Mouse (Mus musculus) ES-E14 (cell line): ENCODE measurements at regions not wholly inside any gene's neighbourhood (a gene's known extent, or its start where the extent isn't known, plus 50 kb on each side); places are given as distances from the start of the nearest gene placed in this dataset.

ENCODE experiments used
- DNase-seq: peaks from one replicate; pipeline ENCODE4 v3.0.0-alpha.2; 2013; ENCODE audit warnings: low read depth, low spot score
- H3K27ac ChIP-seq: 2 replicates; pipeline ENCODE4 v1.5.1; 2012; ENCODE audit warnings: low read depth, mild to moderate bottlenecking, low read length, moderate library complexity, mixed read lengths; ENCODE audit not compliant: poor library complexity, insufficient read depth, severe bottlenecking
- H3K36me3 ChIP-seq: 2 replicates; pipeline ENCODE4 v1.6.1; 2012; ENCODE audit warnings: mild to moderate bottlenecking, low read length, moderate library complexity, mixed read lengths; ENCODE audit not compliant: control insufficient read depth, poor library complexity, insufficient read depth, severe bottlenecking
- H3K4me1 ChIP-seq, 2 experiments: fragments of 150-350 bp in 1 of 2; sonication (generic) in 1 of 2; 2 replicates each; pipeline ENCODE4 v1.6.1; 2012; ENCODE audit warnings: low read length in 2 of 2, mild to moderate bottlenecking in 1 of 2, mixed read lengths in 1 of 2; ENCODE audit not compliant: control insufficient read depth in 2 of 2, insufficient read depth in 2 of 2, poor library complexity in 1 of 2
- H3K4me3 ChIP-seq, 2 experiments: fragments of 150-350 bp in 1 of 2; sonication (generic) in 1 of 2; 2 replicates each; pipeline ENCODE4 v1.5.1; 2012; ENCODE audit warnings: low read length in 2 of 2, low read depth in 1 of 2, mild to moderate bottlenecking in 1 of 2, mixed read lengths in 1 of 2; ENCODE audit not compliant: insufficient read depth in 1 of 2, poor library complexity in 1 of 2, severe bottlenecking in 1 of 2
- H3K9ac ChIP-seq: 2 replicates; pipeline ENCODE4 v1.6.1; 2012; ENCODE audit warnings: low read depth, mild to moderate bottlenecking, low read length, mixed read lengths; ENCODE audit not compliant: poor library complexity, insufficient read depth, severe bottlenecking
- H3K9me3 ChIP-seq: fragments of 150-350 bp; sonication (generic); 2 replicates; pipeline ENCODE4 v1.6.1; 2012; ENCODE audit warnings: low read depth, mild to moderate bottlenecking, low read length; ENCODE audit not compliant: control insufficient read depth, insufficient read depth
- CHD2 ChIP-seq: IDR thresholded peaks from 2 replicates; pipeline ENCODE4 v1.6.1; 2014; ENCODE audit warnings: mild to moderate bottlenecking, low read depth, low read length, inconsistent platforms
- HCFC1 ChIP-seq: IDR thresholded peaks from 2 replicates; pipeline ENCODE4 v1.6.1; 2012; ENCODE audit warnings: low read length, inconsistent platforms, borderline replicate concordance; ENCODE audit not compliant: insufficient read depth
- MAFK ChIP-seq: IDR thresholded peaks from 2 replicates; pipeline ENCODE4 v1.6.1; 2014; ENCODE audit warnings: mild to moderate bottlenecking, low read depth, low read length, inconsistent platforms; ENCODE audit not compliant: insufficient read depth
- ZC3H11A ChIP-seq: IDR thresholded peaks from 2 replicates; pipeline ENCODE4 v1.6.1; 2012; ENCODE audit warnings: low read depth, mild to moderate bottlenecking, inconsistent platforms, low read length, borderline replicate concordance
- ZNF384 ChIP-seq: IDR thresholded peaks from 2 replicates; pipeline ENCODE4 v1.6.1; 2012; ENCODE audit warnings: low read depth, low read length, inconsistent platforms
- in situ Hi-C, 2 experiments: fragments of 600-800 bp; cut with MboI; formaldehyde crosslinking; loops; one replicate each; pipeline ENCODE4 v1.15.1; 2025; ENCODE audit warnings: low sequenced_read_pairs in 2 of 2, inconsistent platforms in 1 of 2; ENCODE audit not compliant: unreplicated experiment in 2 of 2

DNA sequence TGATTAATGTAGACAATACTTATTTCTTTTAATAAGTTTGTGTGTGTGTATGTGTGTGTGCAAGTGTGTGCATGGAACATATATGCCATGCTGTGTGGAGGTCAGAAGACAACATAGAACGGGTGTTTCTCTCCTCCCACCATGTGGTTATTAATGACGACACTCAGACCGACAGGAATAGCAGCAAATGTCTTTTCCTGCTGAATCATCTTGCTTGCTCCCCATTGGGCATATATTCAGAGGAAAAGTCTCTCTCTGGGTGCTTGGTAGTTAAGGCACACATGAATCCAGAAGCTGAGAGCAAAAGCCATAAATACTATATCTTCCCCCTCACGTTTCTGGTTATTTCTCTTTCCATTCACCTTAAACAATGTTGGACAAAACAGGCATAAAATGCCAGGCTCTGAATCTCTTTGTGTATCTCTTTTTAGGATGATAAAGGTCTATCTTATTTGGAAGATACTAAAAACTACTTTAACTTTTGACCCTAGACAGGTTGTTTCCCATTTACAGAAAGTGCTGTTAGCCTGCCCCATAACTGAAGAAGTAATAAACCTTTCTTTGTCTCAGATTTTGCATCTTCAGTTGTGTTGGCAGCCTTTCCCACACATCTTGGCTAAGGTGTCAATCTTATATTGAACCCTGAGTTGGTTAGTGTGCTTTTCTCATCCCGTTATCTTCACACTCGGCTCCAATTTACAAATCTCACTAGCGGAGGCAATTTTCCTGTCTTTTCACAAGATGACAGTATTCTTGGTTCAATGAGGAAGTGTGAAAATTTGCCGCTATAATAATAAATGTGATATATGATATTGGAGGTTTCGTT, 337.9 kb downstream of the Pdha2 start:
- no peak overlapping the region for H3K9ac ChIP-seq
- H3K36me3 ChIP-seq: no peaks in the 10 kb centered on the region
- H3K27ac ChIP-seq: no peak overlapping the region
- in situ Hi-C loops: no loop called here
- no peak for DNase-seq
- H3K9me3 ChIP-seq: no peaks in the 10 kb centered on the region
- no peak overlapping the region for H3K4me3 ChIP-seq
- no peaks in the 10 kb centered on the region for H3K4me1 ChIP-seq
- TF ChIP-seq CHD2 (no peak), HCFC1 (no peak), ZNF384 (no peak), MAFK (no peak), ZC3H11A (no peak)

- Histone ChIP-seq H3K4me1 (no peaks in the 10 kb centered on the region), H3K27ac (no peak overlapping the region), H3K9ac (no peak overlapping the region), H3K9me3 (no peaks in the 10 kb centered on the region), H3K4me3 (no peak overlapping the region), H3K36me3 (no peaks in the 10 kb centered on the region)
- in situ Hi-C loops: no loop called here
- TF ChIP-seq HCFC1 (no peak), ZNF384 (no peak), MAFK (no peak), ZC3H11A (no peak), CHD2 (no peak)
- no peak for DNase-seq
Observed at GRCm38 (mm10) chr3:140872511-140872910, 339.6 kb downstream of the Pdha2 start.

DNA sequence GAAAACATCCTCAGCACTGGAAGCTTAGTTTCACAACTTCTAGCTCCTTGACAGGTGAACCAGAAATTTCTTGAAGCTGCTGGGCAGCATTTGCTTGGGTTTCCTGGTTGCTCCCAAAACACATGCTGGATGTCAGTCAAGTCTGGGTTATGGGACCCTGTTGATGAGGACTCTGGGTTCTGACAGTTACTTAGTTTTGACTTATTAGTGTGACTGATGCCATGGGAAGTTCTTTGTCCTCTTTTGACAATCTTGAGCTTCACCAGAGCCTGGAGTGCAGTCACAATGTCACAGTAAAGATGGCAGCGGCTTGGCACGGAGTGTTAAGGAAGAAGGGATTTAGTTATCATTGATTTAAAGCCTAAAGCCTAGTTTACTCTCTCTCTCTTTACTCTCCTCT, 340.9 kb downstream of the Pdha2 start:
- no peak for DNase-seq
- Histone ChIP-seq H3K9ac (no peak overlapping the region), H3K9me3 (no peaks in the 10 kb centered on the region), H3K27ac (no peak overlapping the region), H3K36me3 (no peaks in the 10 kb centered on the region), H3K4me3 (no peak overlapping the region), H3K4me1 (no peaks in the 10 kb centered on the region)
- in situ Hi-C loops: no loop called here
- TF ChIP-seq ZNF384 (no peak), CHD2 (no peak), MAFK (no peak), HCFC1 (no peak), ZC3H11A (no peak)

DNA sequence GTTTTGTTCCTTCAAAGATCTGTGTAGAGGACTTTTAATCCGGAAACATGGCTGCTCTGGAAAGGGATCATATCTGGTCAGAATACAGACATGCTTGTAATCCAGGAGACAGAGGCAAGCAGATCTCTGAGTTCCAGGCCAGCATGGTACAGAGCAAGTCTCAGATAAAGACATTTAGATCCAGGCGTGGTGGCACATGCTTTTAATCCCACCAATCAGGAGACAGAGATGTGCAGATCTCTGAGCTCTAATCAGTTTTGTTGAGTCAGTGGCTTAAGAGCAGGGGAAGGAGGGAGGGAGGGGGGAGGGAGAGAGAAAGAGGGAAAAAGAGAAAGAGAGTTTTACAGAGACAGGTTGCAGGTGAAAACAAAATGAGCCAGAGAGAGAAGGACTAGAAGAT, 372.0 kb downstream of the Pdha2 start:
- in situ Hi-C loops: no loop called here
- Histone ChIP-seq H3K4me1 (no peaks in the 10 kb centered on the region), H3K9me3 (no peaks in the 10 kb centered on the region), H3K9ac (no peak overlapping the region), H3K27ac (no peak overlapping the region), H3K4me3 (no peak overlapping the region), H3K36me3 (no peaks in the 10 kb centered on the region)
- no peak for TF ChIP-seq ZC3H11A
- TF ChIP-seq HCFC1: no peak
- TF ChIP-seq ZNF384: no peak
- no peak for DNase-seq
